Mouse (Mus musculus): ENCODE data around the gene Gstm2. TPM values are rescaled to one million over a fixed set of nuclear protein-coding genes. Genes with fewer than 3 reads are reported as not detected.

Gene Gstm2
- polyA plus RNA-seq, 1 experiment from 2014 or later = 11.6 TPM

Other genes starting within 250 kb of the Gstm2 start
- 6.5 and 7.7 TPM in 2 replicates for gene Csf1, start 226.0 kb downstream of the Gstm2 start, polyA plus RNA-seq (2016; fragmentation: Nextera tagmentation; extraction: Ambion mirVana)
- not detected in 2 replicates for gene Eps8l3, start 109.2 kb downstream of the Gstm2 start, polyA plus RNA-seq (2016; fragmentation: Nextera tagmentation; extraction: Ambion mirVana)
- 240 and 243 TPM in 2 replicates for gene Gstm5, start 90.6 kb downstream of the Gstm2 start, polyA plus RNA-seq (2016; fragmentation: Nextera tagmentation; extraction: Ambion mirVana)
- 20.6 and 39.5 TPM in 2 replicates for gene Gstm7, start 54.6 kb downstream of the Gstm2 start, polyA plus RNA-seq (2016; fragmentation: Nextera tagmentation; extraction: Ambion mirVana)
- 13.1 and 13.4 TPM in 2 replicates for gene Gstm6, start 42.7 kb downstream of the Gstm2 start, polyA plus RNA-seq (2016; fragmentation: Nextera tagmentation; extraction: Ambion mirVana)
- not detected in 2 replicates for gene Gstm3, start 17.2 kb downstream of the Gstm2 start, polyA plus RNA-seq (2016; fragmentation: Nextera tagmentation; extraction: Ambion mirVana)
- gene Gstm1, start 31.5 kb upstream of the Gstm2 start, polyA plus RNA-seq (2016; fragmentation: Nextera tagmentation; extraction: Ambion mirVana) = 34.1 and 35.0 TPM in 2 replicates
- gene Gstm4, start 58.4 kb upstream of the Gstm2 start, polyA plus RNA-seq (2016; fragmentation: Nextera tagmentation; extraction: Ambion mirVana) = 12.4 and 14.1 TPM in 2 replicates
- 60.0 and 63.8 TPM in 2 replicates for gene Ampd2, start 100.2 kb upstream of the Gstm2 start, polyA plus RNA-seq (2016; fragmentation: Nextera tagmentation; extraction: Ambion mirVana)
- gene Gnat2, start 106.3 kb upstream of the Gstm2 start, polyA plus RNA-seq (2016; fragmentation: Nextera tagmentation; extraction: Ambion mirVana) = 0.72 and 1.5 TPM in 2 replicates
- 204 and 211 TPM in 2 replicates for gene Gnai3, start 159.7 kb upstream of the Gstm2 start, polyA plus RNA-seq (2016; fragmentation: Nextera tagmentation; extraction: Ambion mirVana)
- gene Gpr61, start 168.4 kb upstream of the Gstm2 start, polyA plus RNA-seq (2016; fragmentation: Nextera tagmentation; extraction: Ambion mirVana) = 0.33 and 0.41 TPM in 2 replicates
- 4.1 and 4.5 TPM in 2 replicates for gene Amigo1, start 199.9 kb upstream of the Gstm2 start, polyA plus RNA-seq (2016; fragmentation: Nextera tagmentation; extraction: Ambion mirVana)
- gene Cyb561d1, start 214.8 kb upstream of the Gstm2 start, polyA plus RNA-seq (2016; fragmentation: Nextera tagmentation; extraction: Ambion mirVana) = 4.9 and 5.0 TPM in 2 replicates
- gene Atxn7l2, start 224.5 kb upstream of the Gstm2 start, polyA plus RNA-seq (2016; fragmentation: Nextera tagmentation; extraction: Ambion mirVana) = 18.1 and 23.5 TPM in 2 replicates
- 0.42 and 0.88 TPM in 2 replicates for gene Sypl2, start 240.2 kb upstream of the Gstm2 start, polyA plus RNA-seq (2016; fragmentation: Nextera tagmentation; extraction: Ambion mirVana)